Mouse (Mus musculus) midbrain, embryonic 14.5 days (tissue): ENCODE measurements around the gene Otub2. TPM values are rescaled to one million over a fixed set of nuclear protein-coding genes. Genes with fewer than 3 reads are reported as not detected.
"Not testable (repeated sequence)": the region's sequence is repeated elsewhere in the genome, so short reads cannot be mapped to it uniquely, and the experiment has no call there.

Experiments used
- ATAC-seq: fragments of 200-750 bp; cut with Nextera tagmentation; 2 replicates; pipeline ENCODE4 v1.8.0; 2017; ENCODE audit warnings: moderate number of reproducible peaks, moderate library complexity; ENCODE audit not compliant: low FRiP score, low TSS enrichment
- DNase-seq: peaks from one replicate; pipeline ENCODE4 v3.0.0-alpha.2; 2015
- H3K27ac ChIP-seq: fragments of 300-500 bp; sonication (generic); replicated peaks from 2 replicates; pipeline ENCODE4 v1.5.1; 2014; ENCODE audit warnings: mild to moderate bottlenecking, low read depth, low read length, moderate library complexity
- H3K27me3 ChIP-seq: fragments of 300-500 bp; sonication (generic); 2 replicates; pipeline ENCODE4 v1.6.1; 2014; ENCODE audit warnings: low read length, control low read depth, mixed read lengths; ENCODE audit not compliant: control insufficient read depth, insufficient read depth
- H3K36me3 ChIP-seq: fragments of 300-500 bp; sonication (generic); 2 replicates; pipeline ENCODE4 v1.6.1; 2014; ENCODE audit warnings: low read length, control low read depth; ENCODE audit not compliant: control insufficient read depth, insufficient read depth
- H3K4me1 ChIP-seq: fragments of 300-500 bp; sonication (generic); 2 replicates; pipeline ENCODE4 v1.6.1; 2014; ENCODE audit warnings: mild to moderate bottlenecking, antibody characterized with exemption, low read length, control low read depth; ENCODE audit not compliant: control insufficient read depth, insufficient read depth
- H3K4me2 ChIP-seq: fragments of 300-500 bp; sonication (generic); 2 replicates; pipeline ENCODE4 v1.6.1; 2014; ENCODE audit warnings: mild to moderate bottlenecking, low read length, moderate library complexity
- H3K4me3 ChIP-seq: fragments of 300-500 bp; sonication (generic); replicated peaks from 2 replicates; pipeline ENCODE4 v1.5.1; 2014; ENCODE audit warnings: low read depth, low read length
- H3K9ac ChIP-seq: fragments of 300-500 bp; sonication (generic); replicated peaks from 2 replicates; pipeline ENCODE4 v1.6.1; 2014; ENCODE audit warnings: mild to moderate bottlenecking, low read length, moderate library complexity
- H3K9me3 ChIP-seq: fragments of 300-500 bp; sonication (generic); 2 replicates; pipeline ENCODE4 v1.6.1; 2016; ENCODE audit warnings: low read length, control low read depth, mixed read lengths; ENCODE audit not compliant: control insufficient read depth
- WGBS: fragments of 180-500 bp; shearing (Covaris S2); extraction: QIAGEN DNeasy Blood & Tissue Kit; methylation state at CpG from one replicate; pipeline ENCODE4 v1.1.7; 2014; 5-methylcytosine and 5-hydroxymethylcytosine counted together
- polyA plus RNA-seq: library from polyadenylated mRNA; unstranded; fragments of >200 nt; fragmentation: Nextera tagmentation; extraction: Ambion mirVana; gene quantifications from 2 replicates; pipeline ENCODE4 v1.2.1, GENCODE M21; 2014

Otub2 gene
- polyA plus RNA-seq, 1 experiment from 2014 or later, result 26.3 TPM

- not testable (repeated sequence) for H3K4me2 ChIP-seq, ATAC-seq, H3K4me3 ChIP-seq, H3K36me3 ChIP-seq, H3K27ac ChIP-seq, H3K9me3 ChIP-seq, DNase-seq, H3K4me1 ChIP-seq, H3K27me3 ChIP-seq, H3K9ac ChIP-seq
- 45% methylated on average over 6 of the region's 7 CpGs for WGBS
These were observed 55.8 kb downstream of the Otub2 start for GRCm38 (mm10) chr12:103444261-103444660.

- H3K4me1 ChIP-seq, result no peaks in the 10 kb centered on the region
- H3K4me2 ChIP-seq, result no peak overlapping the region
- H3K4me3 ChIP-seq, result no peak overlapping the region
- no peaks in the 10 kb centered on the region for H3K36me3 ChIP-seq
- H3K27me3 ChIP-seq, result no peaks in the 10 kb centered on the region
- ATAC-seq (no peak), DNase-seq (no peak)
- H3K27ac ChIP-seq, result no peak overlapping the region
- 68% methylated on average over 3 of the region's 3 CpGs for WGBS
- no peaks in the 10 kb centered on the region for H3K9me3 ChIP-seq
- no peak overlapping the region for H3K9ac ChIP-seq
These were observed 56.6 kb downstream of the Otub2 start for GRCm38 (mm10) chr12:103445060-103445459.

DNA sequence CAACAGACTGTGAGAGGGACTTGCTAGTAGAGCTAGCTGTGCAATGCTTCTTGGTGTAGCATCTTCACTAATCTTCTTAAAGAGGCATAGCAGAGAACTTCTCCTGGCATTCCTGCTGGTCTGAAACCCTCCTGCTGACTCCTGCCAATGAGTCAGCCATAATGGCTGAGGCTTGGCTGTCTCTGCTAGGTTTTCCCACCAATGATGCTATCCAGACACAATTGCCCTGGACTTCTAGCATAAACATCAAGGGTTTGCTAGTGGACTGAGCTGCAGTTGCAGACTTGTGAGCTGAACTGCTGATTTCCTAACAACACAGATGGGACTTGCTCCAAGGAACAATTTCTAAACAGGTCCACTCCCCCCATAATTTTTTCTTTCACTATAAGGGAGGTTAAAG is 64.9 kb downstream of the Otub2 start:
- ATAC-seq (no peak), DNase-seq (no peak)
- H3K9me3 ChIP-seq, result no peaks in the 10 kb centered on the region
- H3K4me2 ChIP-seq, result no peak overlapping the region
- no peak overlapping the region for H3K9ac ChIP-seq
- H3K27me3 ChIP-seq, result no peaks in the 10 kb centered on the region
- no peaks in the 10 kb centered on the region for H3K36me3 ChIP-seq
- no peaks in the 10 kb centered on the region for H3K4me1 ChIP-seq
- H3K27ac ChIP-seq, result no peak overlapping the region
- H3K4me3 ChIP-seq, result no peak overlapping the region

Other genes starting within 250 kb of the Otub2 start
- 1.1 and 1.2 TPM in 2 replicates for gene Prima1, start 146.5 kb upstream of the Otub2 start, polyA plus RNA-seq
- 8.9 and 15.9 TPM in 2 replicates for gene Fam181a, start 77.7 kb upstream of the Otub2 start, polyA plus RNA-seq
- 0.39 and 0.46 TPM in 2 replicates for gene Asb2, start 32.7 kb upstream of the Otub2 start, polyA plus RNA-seq
- 1.6 and 2.2 TPM in 2 replicates for gene 9330161L09Rik, start 19.1 kb downstream of the Otub2 start, polyA plus RNA-seq
- 112 and 140 TPM in 2 replicates for gene Ddx24, start 37.1 kb downstream of the Otub2 start, polyA plus RNA-seq
- 5.8 and 9.4 TPM in 2 replicates for gene Ifi27, start 45.5 kb downstream of the Otub2 start, polyA plus RNA-seq
- 12.8 TPM in 1 of 2 replicates, not detected in the other for gene Ifi27l2a, start 55.0 kb downstream of the Otub2 start, polyA plus RNA-seq
- not detected in 2 replicates for gene Ifi27l2b, start 68.5 kb downstream of the Otub2 start, polyA plus RNA-seq
- 3.3 and 3.9 TPM in 2 replicates for gene Ppp4r4, start 143.6 kb downstream of the Otub2 start, polyA plus RNA-seq
- gene Serpina10, start 242.8 kb downstream of the Otub2 start, polyA plus RNA-seq, result 0.09 TPM in 1 of 2 replicates, not detected in the other